Mouse (Mus musculus) heart, adult 11 months (tissue): ENCODE data around the gene Wdr74.
A peak's percentile ranks its signal among the peaks of the same experiment; 100 is the strongest.

Source experiments
- DNase-seq: peaks from one replicate; pipeline ENCODE4 v3.0.0; 2022

Wdr74 gene

DNA sequence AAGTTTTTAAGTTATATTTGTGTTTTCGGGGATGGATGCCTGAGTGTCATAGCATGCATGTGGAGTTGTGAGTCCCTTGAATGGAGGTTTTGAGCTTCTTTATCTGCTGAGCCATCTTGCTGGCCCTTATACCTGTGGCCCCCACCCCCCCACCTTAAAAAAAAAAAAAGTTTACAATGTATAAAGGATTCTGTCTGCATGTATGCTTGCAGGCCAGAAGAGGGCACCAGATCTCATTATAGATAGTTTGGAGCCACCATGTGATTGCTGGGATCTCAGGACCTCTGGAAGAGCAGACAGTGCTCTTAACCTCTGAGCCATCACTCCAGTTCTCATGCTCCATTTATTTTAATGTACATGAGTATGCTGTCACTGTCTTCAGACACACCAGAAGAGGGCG, 11.7 kb downstream of the Wdr74 start:
- peak; percentile 79 for DNase-seq

DNA sequence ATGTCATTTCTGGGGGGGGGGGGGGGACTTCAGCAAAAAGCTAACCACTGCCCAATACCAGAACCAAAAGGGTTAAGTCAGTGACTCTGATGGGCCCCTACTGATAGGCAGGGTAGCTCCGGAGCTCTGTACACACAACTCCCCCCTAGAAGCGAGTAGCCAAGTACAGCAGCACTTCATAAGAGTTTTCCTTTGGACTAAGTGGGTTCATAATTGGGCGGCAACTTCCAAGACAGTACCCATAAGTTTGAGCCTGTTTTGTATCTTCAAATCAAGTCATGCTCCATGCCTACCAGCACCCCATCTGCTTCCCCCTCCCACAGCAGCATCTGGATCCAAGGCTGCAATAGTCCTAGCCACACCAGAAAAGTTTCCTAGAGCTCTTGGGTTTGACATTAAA, 20.0 kb downstream of the Wdr74 start:
- peak; percentile 83 for DNase-seq

DNA sequence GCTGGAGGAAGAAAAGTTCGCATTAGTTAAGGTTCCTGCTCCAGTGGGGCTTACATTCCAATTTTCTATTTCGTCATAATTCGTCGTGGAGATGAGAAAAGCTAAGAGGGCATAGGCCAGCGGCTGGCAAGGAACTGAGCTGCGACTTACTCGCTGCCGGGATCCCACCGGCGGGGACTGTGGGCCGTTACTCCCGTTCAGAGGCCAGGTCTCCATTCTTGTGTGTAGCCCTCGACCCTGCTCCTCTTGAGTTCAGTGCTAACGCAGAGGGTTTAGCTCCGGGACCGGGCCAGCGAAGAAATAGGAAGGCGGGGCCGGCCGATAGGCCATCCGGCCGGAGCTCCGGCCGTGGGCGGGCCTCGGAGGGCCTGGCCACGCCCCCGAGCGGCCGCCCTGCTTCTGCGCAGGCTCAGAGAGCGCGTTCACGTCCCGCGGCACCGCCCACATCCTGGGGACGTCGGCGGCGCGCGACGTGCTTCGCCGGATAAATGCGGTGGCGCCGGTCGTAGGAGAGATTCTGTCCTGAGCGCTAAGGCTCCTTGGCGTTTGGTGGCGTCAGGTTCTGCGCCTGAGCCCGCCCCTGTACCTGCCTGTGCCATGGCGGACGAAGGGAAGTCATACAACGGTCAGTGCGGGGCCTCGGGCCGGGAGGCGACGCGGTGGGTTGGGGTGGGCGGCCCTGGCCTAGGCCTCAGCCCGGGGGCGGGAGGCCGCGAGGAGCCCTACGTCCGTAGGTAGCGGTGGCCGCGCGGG, 21.2 kb downstream of the Wdr74 start, which contains the start of gene Nxf1:
Gene Nxf1 (plus strand): TSS at position 439 of the 753 bp plus-strand sequence.
- peak; percentile 99 for DNase-seq

DNA sequence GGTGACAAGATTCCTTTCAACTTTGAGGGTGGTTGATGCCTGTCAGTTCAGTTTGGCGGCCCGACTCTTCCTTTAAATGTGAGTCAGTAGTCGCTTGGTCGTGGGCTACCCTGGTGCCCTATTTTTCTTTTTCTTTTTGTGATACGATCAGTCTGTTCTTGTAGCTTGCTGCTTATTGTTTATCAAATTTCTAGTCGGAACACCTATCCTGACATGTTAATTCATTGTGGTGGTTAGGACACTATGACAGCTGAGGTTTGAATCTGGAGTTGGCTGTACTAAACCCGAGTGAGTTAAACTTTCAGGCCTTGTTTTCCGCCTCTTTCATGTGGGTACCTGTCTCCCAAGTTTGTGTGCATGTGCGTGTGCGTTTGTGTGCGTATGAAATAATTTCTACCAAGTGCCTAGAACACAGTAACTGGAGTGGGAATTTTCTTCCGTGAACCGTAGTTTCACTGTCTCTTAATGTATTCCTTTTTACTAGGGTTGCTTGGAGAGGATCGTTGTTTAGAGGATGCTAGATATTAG, 21.9 kb downstream of the Wdr74 start:
- no peak for DNase-seq

DNA sequence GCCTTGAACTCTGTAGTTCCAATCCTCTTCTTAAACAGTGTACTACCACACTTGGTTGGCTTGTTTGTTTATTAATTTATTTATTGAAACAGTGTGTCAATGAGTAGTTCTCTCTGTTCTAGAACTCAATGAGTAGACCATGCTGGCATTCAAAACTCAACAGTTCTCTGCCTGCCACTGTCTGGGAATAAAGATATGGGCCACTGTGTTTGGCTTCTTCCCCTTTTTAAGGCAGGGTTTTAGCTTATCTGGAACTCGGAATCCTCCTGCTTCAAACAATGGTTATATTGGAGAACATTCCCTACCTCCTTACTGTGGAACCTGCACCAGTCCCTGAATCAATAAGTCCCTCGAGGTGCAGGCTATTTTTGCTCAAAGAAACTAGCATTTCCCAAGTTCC, 23.3 kb downstream of the Wdr74 start:
- peak; percentile 57 for DNase-seq

DNA sequence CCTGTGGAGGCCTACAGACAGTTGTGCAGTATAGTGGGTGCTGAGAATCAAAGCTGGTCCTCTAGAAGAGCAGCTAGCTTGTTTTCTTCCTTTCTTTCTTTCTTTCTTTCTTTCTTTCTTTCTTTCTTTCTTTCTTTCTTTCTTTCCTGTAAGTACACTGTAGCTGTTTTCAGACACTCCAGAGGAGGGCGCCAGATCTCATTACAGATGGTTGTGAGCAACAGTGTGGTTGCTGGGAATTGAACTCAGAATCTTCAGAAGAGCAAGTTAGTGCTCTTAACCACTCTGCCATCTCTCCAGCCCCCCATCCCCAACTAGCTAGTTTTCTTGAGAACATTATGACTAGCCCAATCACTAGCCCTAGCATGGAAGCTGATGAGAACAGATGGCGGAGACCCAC, 25.1 kb downstream of the Wdr74 start:
- peak; percentile 83 for DNase-seq

DNA sequence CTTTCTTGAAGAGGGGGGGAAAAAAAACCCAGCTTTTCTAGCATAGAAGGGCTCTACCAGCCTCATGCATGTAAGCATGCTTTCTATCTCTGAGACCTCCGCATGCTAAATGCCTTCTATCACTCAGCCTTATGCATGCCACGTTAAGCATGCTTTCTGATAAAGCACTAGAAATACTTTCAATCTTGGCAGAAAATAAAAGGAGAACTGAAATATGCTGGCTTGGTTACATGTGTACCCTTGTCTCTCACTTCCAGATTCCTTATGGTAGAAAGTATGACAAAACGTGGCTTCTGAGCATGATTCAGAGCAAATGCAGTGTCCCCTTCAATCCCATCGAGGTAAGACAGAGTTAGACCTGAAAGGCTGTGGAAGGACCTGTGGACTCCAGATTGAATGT, 27.6 kb downstream of the Wdr74 start:
- DNase-seq: peak; percentile 57

DNA sequence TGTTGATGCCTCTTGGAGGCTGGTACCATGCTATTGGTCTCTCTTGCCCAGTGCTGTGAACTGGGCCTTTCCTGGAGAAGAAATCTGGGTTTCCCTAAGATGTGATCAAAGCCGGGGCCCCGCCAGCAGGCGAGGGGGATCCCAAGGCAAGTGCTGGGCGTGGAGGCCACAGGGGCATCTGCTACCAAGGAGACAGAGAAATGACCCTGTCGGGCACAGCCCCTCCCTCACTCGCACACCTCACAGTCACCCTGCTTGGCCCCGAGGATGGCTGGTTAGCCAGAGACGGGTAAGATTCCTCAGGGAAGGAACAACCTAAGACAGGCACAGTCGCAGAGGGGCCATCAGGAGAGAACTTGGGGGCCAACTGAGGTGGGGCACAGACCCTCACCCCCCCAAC, 29.9 kb downstream of the Wdr74 start:
- peak; percentile 90 for DNase-seq

DNA sequence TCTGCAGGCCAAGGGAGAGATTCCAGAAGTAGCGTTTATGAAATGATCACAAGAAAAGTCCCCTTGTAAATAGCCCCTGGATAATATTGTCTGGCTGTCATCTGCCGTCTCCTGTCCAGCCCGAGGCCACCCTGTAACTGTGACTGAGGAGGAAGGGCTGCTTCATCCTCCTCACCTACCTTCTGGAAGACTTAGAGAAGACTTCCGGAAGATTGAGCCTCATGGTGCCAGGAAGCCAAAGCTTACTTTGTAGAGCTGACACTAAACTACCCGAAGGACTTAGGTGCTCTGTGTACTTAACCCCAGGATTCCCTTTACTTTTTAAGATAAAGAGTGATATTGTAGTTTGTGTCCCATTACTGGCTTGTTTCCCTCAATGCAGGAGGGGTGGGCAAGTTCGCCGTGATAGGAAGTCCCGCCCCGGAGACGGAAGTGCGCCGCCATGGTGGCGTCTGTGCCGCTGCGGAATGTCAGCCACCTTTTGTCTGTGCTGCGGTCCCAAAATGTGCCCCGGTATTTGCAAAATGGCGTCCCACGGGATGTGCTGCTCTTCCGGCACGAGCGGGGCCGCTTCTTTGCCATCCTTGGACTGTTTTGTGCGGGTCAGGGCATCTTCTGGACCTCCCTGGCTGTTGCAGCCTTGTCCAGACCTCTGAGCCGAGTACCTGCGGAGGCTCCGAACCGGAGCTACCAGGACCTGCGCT, 35.1 kb downstream of the Wdr74 start, which contains the start of gene Tmem223:
Gene Tmem223 (plus strand): TSS at position 430 of the 704 bp plus-strand sequence.
- DNase-seq: peak; percentile 98

DNA sequence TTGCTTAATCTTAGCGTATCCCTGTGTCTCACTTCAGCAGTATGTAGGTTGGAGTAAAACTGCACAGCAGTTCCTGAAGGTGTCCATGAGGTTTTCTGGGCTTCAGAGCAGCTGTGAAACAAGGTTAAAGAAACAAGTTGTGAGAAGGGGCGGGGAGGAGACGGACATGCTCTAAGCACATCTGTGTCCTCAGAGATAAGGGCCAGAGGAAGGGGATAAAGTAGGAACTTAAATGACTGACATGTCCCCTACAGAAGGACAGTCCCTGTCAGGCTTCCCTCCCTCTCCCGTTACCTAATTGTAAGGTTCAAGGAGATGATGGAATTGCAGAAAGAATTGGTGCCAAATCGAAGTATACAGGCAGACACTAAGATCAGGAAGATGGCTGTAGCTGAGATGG, 37.4 kb downstream of the Wdr74 start:
- DNase-seq: no peak

DNA sequence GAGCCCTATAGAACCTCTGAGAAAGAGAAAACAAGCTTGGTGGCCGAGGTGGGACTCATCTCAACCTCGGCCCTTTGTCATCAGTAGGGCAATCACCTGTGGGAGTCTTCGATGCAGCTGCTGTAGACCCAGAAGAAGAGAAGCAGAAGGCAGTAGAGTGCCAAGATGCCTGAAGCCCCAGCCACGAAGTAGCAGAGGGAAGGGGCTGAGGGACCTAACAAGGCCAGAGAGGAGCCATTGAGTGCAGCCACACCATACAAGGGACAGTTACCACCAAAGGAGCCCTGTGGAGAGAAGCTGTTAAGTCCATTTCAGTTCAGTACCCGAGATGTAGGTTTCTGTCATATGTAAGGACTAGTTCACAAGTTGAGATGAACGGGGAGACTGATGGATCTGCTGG, 37.8 kb downstream of the Wdr74 start:
- peak; percentile 89 for DNase-seq

DNA sequence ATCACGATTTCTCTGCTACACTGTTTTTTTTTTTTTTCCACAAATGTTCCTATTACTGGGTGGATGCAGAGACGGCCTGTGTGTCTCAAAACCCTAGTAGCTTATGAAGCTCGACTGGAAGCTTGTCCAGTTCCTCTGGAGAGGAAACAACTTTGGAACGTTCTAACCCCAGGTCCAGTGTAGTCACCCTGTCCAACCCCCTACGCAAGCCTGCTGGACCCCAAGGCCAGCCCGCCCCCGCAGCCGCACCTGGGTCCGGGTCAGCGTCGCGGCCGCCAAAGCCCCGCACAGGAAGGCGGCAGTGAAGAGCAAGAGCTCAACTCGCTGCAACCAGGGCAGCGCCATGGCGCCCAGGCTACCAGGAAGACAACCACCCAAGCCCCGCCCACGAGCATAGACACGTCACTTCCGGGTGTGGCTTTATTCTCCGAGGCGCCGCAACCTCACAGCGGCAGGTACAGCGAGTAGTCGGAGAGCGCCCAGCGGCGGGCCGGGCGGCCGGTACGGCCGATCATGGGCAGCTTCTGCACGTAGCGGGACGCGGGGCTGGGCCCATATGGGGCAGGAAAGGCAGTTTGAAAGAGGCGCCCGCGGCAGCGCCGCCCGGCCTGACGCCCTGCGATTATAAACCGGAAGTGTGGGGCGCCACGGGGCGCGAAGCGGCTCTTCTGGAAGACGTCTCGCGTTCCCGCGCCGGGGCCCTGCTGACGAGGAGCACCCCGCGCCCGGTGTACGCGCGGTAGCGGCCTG, 38.6 kb downstream of the Wdr74 start, which contains the start of gene Tmem179b:
Gene Tmem179b (minus strand): TSS at position 382 of the 750 bp plus-strand sequence.
- DNase-seq: peak; percentile 99

DNA sequence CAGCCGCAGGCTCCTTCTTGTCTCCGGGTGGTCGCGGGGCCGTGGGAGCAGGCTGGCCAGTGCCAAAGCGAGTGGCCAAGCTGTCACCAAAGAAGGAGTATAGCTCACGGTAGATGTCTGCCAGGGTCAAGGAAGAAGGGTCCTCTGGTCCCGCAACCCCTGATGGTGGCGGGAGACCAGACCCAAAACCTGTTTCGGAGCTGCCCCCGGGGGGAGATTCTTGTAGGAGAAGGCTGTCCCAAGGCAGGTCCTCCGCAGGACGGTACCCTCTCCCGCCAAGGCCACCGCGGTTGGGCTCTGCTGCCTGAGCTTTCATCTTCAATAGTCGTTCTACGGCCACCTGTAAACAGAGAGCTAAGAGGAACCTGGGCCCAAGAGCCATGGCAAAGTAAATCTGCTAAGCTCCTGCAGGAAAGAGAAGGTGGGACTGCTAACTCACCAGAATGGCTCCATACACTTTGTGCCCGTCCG, 39.4 kb downstream of the Wdr74 start:
- no peak for DNase-seq

DNA sequence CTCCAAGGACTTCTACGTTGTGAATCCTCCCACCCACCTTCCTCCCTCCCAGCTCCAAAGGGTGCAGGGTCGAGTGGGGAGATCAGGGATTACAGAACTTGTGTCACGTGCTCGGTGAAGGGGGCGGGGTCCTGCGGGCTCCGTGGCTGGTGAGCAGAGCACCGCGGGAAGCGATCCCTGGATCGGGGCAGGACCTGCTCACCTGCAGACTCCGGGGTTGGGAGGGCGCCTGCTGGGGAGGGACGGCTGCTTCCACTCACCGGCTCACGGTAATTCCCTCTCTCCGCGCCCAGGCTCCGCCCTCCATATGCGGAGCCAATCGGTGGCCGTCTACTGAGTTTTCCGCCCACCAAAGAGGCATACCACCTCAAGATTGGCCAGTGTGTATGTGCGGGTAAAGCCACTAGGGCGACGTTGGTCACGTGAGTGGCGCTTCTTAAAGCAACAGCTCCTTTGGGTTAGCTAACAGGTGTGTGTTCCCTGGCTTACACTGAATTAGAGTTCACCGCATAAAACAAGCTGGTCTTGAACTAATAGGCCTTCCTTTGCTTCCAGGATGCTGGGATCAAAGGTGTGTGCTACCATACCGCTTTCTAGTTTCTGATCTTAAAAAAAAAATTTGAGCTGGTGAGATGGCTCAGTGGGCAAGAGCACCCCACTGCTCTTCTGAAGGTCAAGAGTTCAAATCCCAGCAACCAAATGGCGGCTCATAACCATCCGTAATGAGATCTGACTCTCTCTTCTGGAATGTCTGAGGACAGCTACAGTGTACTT, 50.6 kb downstream of the Wdr74 start, which contains the start of gene Taf6l:
Gene Taf6l (minus strand): TSS at position 410 of the 774 bp plus-strand sequence.
- DNase-seq: peak; percentile 100

DNA sequence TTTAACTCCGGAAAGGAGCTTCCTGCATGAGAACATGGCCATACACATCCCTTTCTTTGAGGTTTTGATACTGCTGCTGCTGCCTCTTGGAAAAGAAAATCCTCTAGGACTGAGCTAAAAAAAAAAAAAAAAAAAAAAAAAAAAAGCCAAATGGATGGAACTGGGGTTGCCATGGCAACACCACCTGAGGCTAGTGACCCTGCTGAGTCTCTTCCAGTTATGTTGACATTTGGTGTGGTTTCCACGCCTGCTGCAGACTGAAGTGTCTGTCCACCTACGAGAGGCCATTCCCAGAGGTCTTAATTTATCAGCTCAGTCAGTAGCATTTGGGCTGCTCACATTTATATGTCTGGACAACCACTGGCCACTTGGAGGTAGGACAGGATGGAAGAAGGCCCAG, 52.9 kb downstream of the Wdr74 start:
- DNase-seq: no peak

DNA sequence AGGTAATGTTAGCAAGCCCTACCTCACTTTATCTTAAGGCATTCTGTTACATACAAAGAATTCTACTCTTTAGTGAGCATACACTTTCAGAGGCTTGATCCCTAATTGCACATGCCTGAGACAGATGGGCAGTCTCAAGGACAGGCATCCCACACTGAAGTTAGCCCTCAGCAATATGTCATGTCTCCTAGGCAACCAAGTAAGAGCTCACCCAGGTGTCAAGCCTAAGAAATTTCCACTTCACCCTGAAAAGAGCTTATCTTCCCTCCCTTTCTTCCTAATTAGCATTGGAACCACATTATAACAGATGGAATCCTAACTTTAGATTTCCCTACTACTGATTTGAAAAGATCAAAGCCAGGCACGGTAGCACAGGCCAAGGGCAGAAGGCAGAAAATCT, 53.5 kb downstream of the Wdr74 start:
- no peak for DNase-seq

DNA sequence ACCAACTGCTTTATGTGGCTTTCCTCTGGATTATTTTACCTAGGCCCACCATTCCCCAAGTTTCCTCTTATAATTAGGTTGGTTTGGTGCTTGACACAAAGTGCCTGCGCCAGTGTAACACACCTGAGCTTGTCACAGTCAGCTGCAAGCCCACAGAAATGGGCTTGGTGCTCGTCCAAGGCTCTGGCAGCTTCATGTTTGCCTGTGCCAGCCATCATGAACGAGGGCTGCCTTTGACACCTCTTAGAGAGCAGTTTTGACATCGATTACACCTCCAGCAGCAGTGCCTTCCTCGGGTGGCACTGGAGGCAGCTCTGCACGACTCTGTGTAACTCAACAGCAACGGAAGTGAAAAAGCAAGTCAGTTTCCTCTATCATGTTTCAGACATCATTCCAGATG, 54.5 kb downstream of the Wdr74 start:
- no peak for DNase-seq
